Mouse (Mus musculus): ENCODE measurements around the gene Trim60. TPM values are rescaled to one million over a fixed set of nuclear protein-coding genes. Genes with fewer than 3 reads are reported as not detected.

Trim60 gene
- polyA plus RNA-seq, 1 experiment from 2014 or later, result not detected

GRCm38 (mm10) chr8:64959025-64959424 is 59.4 kb downstream of the Trim60 start:
- Histone ChIP-seq H3K27me3 (no peaks in the 10 kb centered on the region), H3K36me3 (peaks cover 9% of the 10 kb centered on the region)
- WGBS, result 85% methylated on average over 9 of the region's 9 CpGs

GRCm38 (mm10) chr8:64952101-64952500 is 66.3 kb downstream of the Trim60 start:
- ATAC-seq (ENCODE audit: low FRiP score), result no peak
- 85% methylated on average over 6 of the region's 6 CpGs for WGBS

More at GRCm38 (mm10) chr8:64959025-64959424, 59.4 kb downstream of the Trim60 start:
- Histone ChIP-seq H3K9me3 (replicated peaks) (0 out of 2 replicates have a peak, but pooled peaks cover 2% of the 10 kb centered on the region), H3K9ac (no peak overlapping the region), H3K4me1 (no peaks in the 10 kb centered on the region), H3K27ac (no peak overlapping the region), H3K4me3 (no peak overlapping the region), H3K4me2 (replicated peaks) (no peak overlapping the region)
- no peak for ATAC-seq (ENCODE audit: low FRiP score)

More at GRCm38 (mm10) chr8:64952101-64952500, 66.3 kb downstream of the Trim60 start:
- Histone ChIP-seq H3K36me3 (no peaks in the 10 kb centered on the region), H3K4me3 (no peak overlapping the region), H3K4me2 (replicated peaks) (no peak overlapping the region), H3K27ac (no peak overlapping the region), H3K4me1 (no peaks in the 10 kb centered on the region), H3K9me3 (replicated peaks) (no peaks in the 10 kb centered on the region), H3K27me3 (no peaks in the 10 kb centered on the region), H3K9ac (no peak overlapping the region)

Other genes with a start within 250 kb of the Trim60 start
- 28.7 and 30.4 TPM in 2 replicates for gene Klhl2, start 168.6 kb downstream of the Trim60 start, polyA plus RNA-seq (2016; fragmentation: Nextera tagmentation; extraction: Ambion mirVana)
- gene Tmem192, start 71.4 kb downstream of the Trim60 start, polyA plus RNA-seq (2016; fragmentation: Nextera tagmentation; extraction: Ambion mirVana), result 20.6 and 21.6 TPM in 2 replicates
- gene Trim75, start 30.8 kb downstream of the Trim60 start, polyA plus RNA-seq (2016; fragmentation: Nextera tagmentation; extraction: Ambion mirVana), result not detected in 2 replicates
- not detected in 2 replicates for gene Trim61, start 61 bp downstream of the Trim60 start, polyA plus RNA-seq (2016; fragmentation: Nextera tagmentation; extraction: Ambion mirVana)
- gene Apela, start 18.8 kb upstream of the Trim60 start, polyA plus RNA-seq (2016; fragmentation: Nextera tagmentation; extraction: Ambion mirVana), result 2.1 and 2.4 TPM in 2 replicates
- gene Gm10663, start 56.4 kb upstream of the Trim60 start, polyA plus RNA-seq (2016; fragmentation: Nextera tagmentation; extraction: Ambion mirVana), result not detected in 2 replicates
- gene BC030870, start 111.0 kb upstream of the Trim60 start, polyA plus RNA-seq (2016; fragmentation: Nextera tagmentation; extraction: Ambion mirVana), result not detected in 2 replicates